Mouse (Mus musculus): Measurements from ENCODE around the gene Rgmb. TPM values are rescaled to one million over a fixed set of nuclear protein-coding genes. Genes with fewer than 3 reads are reported as not detected.

Rgmb gene
- polyA plus RNA-seq, 1 experiment from 2014 or later, result 15.6 TPM

DNA sequence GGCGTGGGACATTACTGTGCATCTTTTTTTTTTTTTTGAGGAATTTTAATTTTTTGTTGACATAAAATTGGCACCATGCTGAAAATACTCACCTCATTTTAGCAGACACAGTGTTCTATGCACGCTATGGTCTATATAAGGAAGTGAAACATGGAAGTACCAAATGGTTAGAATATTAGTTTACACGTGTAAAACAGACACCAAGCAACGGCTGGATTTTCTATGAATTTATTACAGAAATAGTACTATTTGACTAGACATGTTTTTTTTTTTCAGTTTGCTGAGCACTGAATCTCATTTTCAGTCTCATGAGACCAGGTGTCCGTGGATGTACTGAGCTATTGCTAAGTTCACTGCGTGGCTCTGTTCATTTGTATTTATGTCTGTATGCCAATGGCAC is 56.9 kb downstream of the Rgmb start:
- Histone ChIP-seq H3K9ac (no peak overlapping the region), H3K36me3 (peaks cover 25% of the 10 kb centered on the region), H3K4me1 (replicated peaks) (peaks cover 4% of the 10 kb centered on the region; the same call in 1 of the 2 replicates), H3K4me3 (no peak overlapping the region), H3K27ac (ENCODE audit: poor library complexity, severe bottlenecking) (no peak overlapping the region), H3K4me2 (no peak overlapping the region), H3K9me3 (replicated peaks) (no peaks in the 10 kb centered on the region), H3K27me3 (replicated peaks) (no peaks in the 10 kb centered on the region)
- WGBS, result 88% methylated on average over 6 of the region's 6 CpGs
- no peak for ATAC-seq (ENCODE audit: insufficient number of reproducible peaks, low FRiP score)

DNA sequence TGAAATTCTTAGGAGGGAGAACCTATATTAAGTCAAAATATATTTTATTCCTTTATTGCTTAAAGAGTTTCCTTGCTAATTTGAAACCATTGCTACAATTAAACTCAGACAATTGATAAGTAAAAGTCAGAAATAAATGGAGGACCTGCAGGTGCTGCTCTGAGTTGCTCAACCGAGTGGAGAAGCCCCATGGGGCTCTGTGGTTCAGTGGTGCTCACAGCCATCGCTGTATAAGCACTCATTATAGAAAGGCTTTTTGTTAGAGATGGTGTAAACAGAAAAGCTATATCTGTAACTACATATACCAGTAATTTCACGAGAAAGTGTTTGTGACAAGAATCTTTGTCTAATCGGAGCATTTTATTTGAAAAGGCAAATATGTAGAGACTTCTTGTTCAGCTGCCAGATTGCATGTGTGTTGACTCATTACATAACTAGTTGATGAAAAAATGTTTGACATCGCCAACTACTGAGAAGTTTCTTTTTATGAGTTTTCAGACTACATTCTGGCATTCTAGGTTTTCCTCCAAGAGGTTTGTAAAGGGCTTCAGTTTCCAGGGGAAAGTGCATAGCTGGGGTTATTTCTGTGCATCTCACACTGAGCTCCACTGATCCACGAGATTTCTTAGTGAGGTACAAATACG is 61.6 kb downstream of the Rgmb start:
- Histone ChIP-seq H3K27me3 (replicated peaks) (no peaks in the 10 kb centered on the region), H3K9ac (no peak overlapping the region), H3K4me2 (no peak overlapping the region), H3K36me3 (peaks cover 59% of the 10 kb centered on the region), H3K27ac (ENCODE audit: poor library complexity, severe bottlenecking) (no peak overlapping the region), H3K4me3 (no peak overlapping the region), H3K9me3 (replicated peaks) (no peaks in the 10 kb centered on the region), H3K4me1 (replicated peaks) (no peaks in the 10 kb centered on the region)
- WGBS, result 90% methylated on average over 7 of the region's 7 CpGs
- no peak for ATAC-seq (ENCODE audit: insufficient number of reproducible peaks, low FRiP score)

DNA sequence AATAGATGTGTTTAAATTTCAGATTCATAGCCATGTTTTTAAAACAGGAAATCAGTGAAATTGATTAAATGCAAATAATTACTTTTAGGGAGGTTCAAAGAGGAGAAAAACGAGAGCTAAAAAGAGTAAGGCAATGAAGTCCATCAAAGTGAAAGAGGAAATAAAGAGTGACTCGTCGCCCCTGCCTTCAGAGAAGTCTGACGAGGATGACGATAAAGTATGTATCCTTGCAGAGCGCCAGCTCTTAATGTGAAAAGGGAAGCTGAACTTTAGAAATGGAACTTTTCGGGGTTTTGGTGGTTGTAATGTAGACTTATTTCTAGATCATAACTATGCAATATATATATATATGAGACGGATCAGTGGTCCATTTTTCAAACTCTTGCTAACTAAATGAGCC is 69.6 kb downstream of the Rgmb start:
- WGBS, result 87% methylated on average over 8 of the region's 8 CpGs
- H3K4me3 ChIP-seq, result no peak overlapping the region
- no peak overlapping the region for H3K9ac ChIP-seq
- H3K36me3 ChIP-seq, result peaks cover 67% of the 10 kb centered on the region
- no peaks in the 10 kb centered on the region for H3K9me3 ChIP-seq (replicated peaks)
- no peak for ATAC-seq (ENCODE audit: insufficient number of reproducible peaks, low FRiP score)
- no peaks in the 10 kb centered on the region for H3K27me3 ChIP-seq (replicated peaks)
- no peak overlapping the region for H3K4me2 ChIP-seq
- H3K27ac ChIP-seq (ENCODE audit: poor library complexity, severe bottlenecking), result no peak overlapping the region
- H3K4me1 ChIP-seq (replicated peaks), result no peaks in the 10 kb centered on the region

Other genes starting within 250 kb of the Rgmb start
- 27.8 and 28.0 TPM in 2 replicates for gene Chd1, start 126.1 kb downstream of the Rgmb start, polyA plus RNA-seq (2016; fragmentation: Nextera tagmentation; extraction: Ambion mirVana)

Measured in heart, embryonic 12.5 days (tissue).